In the genomic region with DNA sequence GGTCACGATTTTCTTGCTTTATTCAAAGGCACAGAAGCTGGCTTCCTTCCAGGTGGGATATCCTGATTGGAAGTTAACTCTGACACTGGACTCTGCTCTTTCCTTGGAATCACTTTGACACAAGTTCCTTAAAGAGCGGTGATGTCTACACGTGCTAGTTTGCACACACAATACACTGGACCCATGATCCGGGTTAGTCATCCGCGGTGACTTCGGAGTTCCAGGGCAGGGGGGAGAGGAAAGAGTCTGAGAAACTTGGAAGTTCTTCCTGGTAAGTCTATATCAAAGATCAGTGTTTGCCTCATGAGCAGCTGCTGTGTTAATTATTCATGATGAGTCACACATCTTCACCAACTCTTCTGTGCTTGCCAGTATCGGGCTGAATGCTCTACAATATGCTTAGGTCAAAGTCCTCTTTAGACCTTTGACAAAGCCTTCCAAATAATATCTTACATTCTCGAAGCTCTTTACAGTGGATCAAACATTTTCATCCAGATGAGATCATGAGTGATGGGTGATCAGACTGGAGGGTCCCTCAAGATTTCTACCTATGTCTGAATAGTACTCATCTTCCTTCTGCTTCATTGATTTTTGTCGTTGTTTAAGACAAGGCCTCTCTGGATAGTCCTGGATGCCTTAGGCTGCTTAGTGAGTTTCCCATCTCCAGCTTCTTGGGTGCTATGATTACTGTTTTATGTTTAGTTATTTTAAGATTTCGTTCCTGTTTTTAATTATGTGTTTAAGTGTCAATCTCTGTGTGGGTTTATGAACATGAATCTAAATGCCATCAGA, we compare ENCODE assay signal across 12 mouse cellular contexts.
DNase-seq lines count a peak whose midpoint lies in the region; ATAC-seq and TF ChIP-seq lines count a peak whose summit lies in the region.
"Had no signal": no experiment of that assay in that cellular context is flagged by ENCODE, and none has a peak within 500 bp of the region (broad histone marks: within the 10 kb centered on the region; RNA-seq: fewer than 3 reads in every experiment).

No protein-coding gene starts in this region.

- 82% methylated on average over 11 of the region's 11 CpGs for WGBS in kidney, embryonic 14.5 days
- WGBS in small intestine, adult 2 months: 36% methylated on average over 11 of the region's 11 CpGs

- no peak for ATAC-seq in kidney, embryonic 14.5 days (ENCODE audit: low FRiP score, low TSS enrichment)

- H3K36me3 ChIP-seq in kidney, embryonic 14.5 days (ENCODE audit: control insufficient read depth, insufficient read depth, low read length): no peaks in the 10 kb centered on the region
- H3K36me3 ChIP-seq in small intestine, adult 2 months (ENCODE audit: control insufficient read depth, insufficient read depth, low read length): no peaks in the 10 kb centered on the region

- no peak for TF ChIP-seq POLR2A in small intestine, adult 2 months (IDR thresholded peaks at IDR 0.05; ENCODE audit: low read depth, low read length)

- no peaks in the 10 kb centered on the region for H3K27me3 ChIP-seq in kidney, embryonic 14.5 days (ENCODE audit: control insufficient read depth, insufficient read depth, low read length)
- no peaks in the 10 kb centered on the region; the same call in 1 of the 2 replicates for H3K27me3 ChIP-seq in small intestine, adult 2 months (ENCODE audit: control insufficient read depth, insufficient read depth, low read length)
- H3K27me3 ChIP-seq: megakaryocyte, embryonic 14.5 days had no signal

- no peak overlapping the region for H3K4me2 ChIP-seq in kidney, embryonic 14.5 days (replicated peaks; ENCODE audit: low read depth, low read length)
- H3K4me2 ChIP-seq: hindbrain, embryonic 14.5 days had no signal

- H3K9me3 ChIP-seq in kidney, embryonic 14.5 days (ENCODE audit: control insufficient read depth, low read length): 0 out of 2 replicates have a peak, but pooled peaks cover 3% of the 10 kb centered on the region

- intact Hi-C loops in heart, postnatal 10 days (cut with DNase I): no loop called here

- no peaks in the 10 kb centered on the region for H3K4me1 ChIP-seq in kidney, embryonic 14.5 days (ENCODE audit: control insufficient read depth, insufficient read depth, low read length)
- peaks cover 7% of the 10 kb centered on the region for H3K4me1 ChIP-seq in small intestine, adult 2 months (ENCODE audit: control insufficient read depth, insufficient read depth, insufficient read length, low read length)
- H3K4me1 ChIP-seq: megakaryocyte, embryonic 14.5 days had no signal

- TF ChIP-seq CTCF in small intestine, adult 2 months (IDR thresholded peaks at IDR 0.05; ENCODE audit: extremely low read depth, insufficient read length, insufficient replicate concordance, low read depth, low read length): no peak

- H3K4me3 ChIP-seq in kidney, embryonic 14.5 days (ENCODE audit: low read length): no peak overlapping the region
- no peak overlapping the region for H3K4me3 ChIP-seq in small intestine, adult 2 months (ENCODE audit: low read depth, low read length)
- H3K4me3 ChIP-seq: heart, adult 2 months; megakaryocyte, embryonic 14.5 days had no signal

- no peak overlapping the region for H3K9ac ChIP-seq in kidney, embryonic 14.5 days (ENCODE audit: low read depth, low read length)
- H3K9ac ChIP-seq: hindbrain, embryonic 14.5 days had no signal

- peak; percentile 46 for DNase-seq in kidney, adult 11 months
- peak; percentile 38 to 40 for DNase-seq in heart, postnatal 10 days
- peak; percentile 75 for DNase-seq in kidney, adult 9 months
- DNase-seq in B cell, adult 2 months: no peak
- no peak for DNase-seq in layer of hippocampus, postnatal 10 days (ENCODE audit: low spot score in 2 of 2)
- DNase-seq: cerebellum, adult 8-10 months; lung, adult 2 months had no signal

- H3K27ac ChIP-seq in kidney, embryonic 14.5 days (ENCODE audit: low read depth, low read length): no peak overlapping the region
- H3K27ac ChIP-seq in small intestine, adult 2 months (ENCODE audit: insufficient read depth, low read depth, low read length): peak overlapping the region; percentile 78
- H3K27ac ChIP-seq: heart, adult 2 months; hindbrain, embryonic 14.5 days had no signal

Comparison
In these comparisons a context has a peak if more than half of its experiments do, and no peak if none do; other contexts are left out.
1. DNase-seq: peak in kidney, adult 11 months (single experiment), heart, postnatal 10 days (2 of 2) and kidney, adult 9 months (single experiment); none in B cell, adult 2 months (0 of 2) and layer of hippocampus, postnatal 10 days (0 of 2).